Mouse (Mus musculus) midbrain, embryonic 15.5 days (tissue): ENCODE results near the gene Pvr. TPM values are rescaled to one million over a fixed set of nuclear protein-coding genes. Genes with fewer than 3 reads are reported as not detected.

Experiments used
- ATAC-seq: fragments of 200-750 bp; cut with Nextera tagmentation; replicated peaks from 2 replicates; pipeline ENCODE4 v1.8.0; 2017; ENCODE audit warnings: moderate TSS enrichment
- H3K27ac ChIP-seq: fragments of 300-500 bp; sonication (generic); 2 replicates; pipeline ENCODE4 v1.5.1; 2015; ENCODE audit warnings: mild to moderate bottlenecking, inconsistent platforms
- H3K27me3 ChIP-seq: fragments of 300-500 bp; sonication (generic); replicated peaks from 2 replicates; pipeline ENCODE4 v1.6.1; 2015; ENCODE audit warnings: inconsistent platforms
- H3K36me3 ChIP-seq: fragments of 300-500 bp; sonication (generic); replicated peaks from 2 replicates; pipeline ENCODE4 v1.6.1; 2015; ENCODE audit warnings: inconsistent platforms
- H3K4me1 ChIP-seq: fragments of 300-500 bp; sonication (generic); 2 replicates; pipeline ENCODE4 v1.6.1; 2015; ENCODE audit warnings: inconsistent platforms
- H3K4me2 ChIP-seq: fragments of 300-500 bp; sonication (generic); 2 replicates; pipeline ENCODE4 v1.6.1; 2015; ENCODE audit warnings: inconsistent platforms, mild to moderate bottlenecking, moderate library complexity
- H3K4me3 ChIP-seq: fragments of 300-500 bp; sonication (generic); 2 replicates; pipeline ENCODE4 v1.5.1; 2015; ENCODE audit warnings: mild to moderate bottlenecking, inconsistent platforms
- H3K9ac ChIP-seq: fragments of 300-500 bp; sonication (generic); 2 replicates; pipeline ENCODE4 v1.6.1; 2015; ENCODE audit warnings: mild to moderate bottlenecking, inconsistent platforms
- H3K9me3 ChIP-seq: fragments of 300-500 bp; sonication (generic); 2 replicates; pipeline ENCODE4 v1.6.1; 2016; ENCODE audit warnings: inconsistent platforms
- WGBS: fragments of 180-500 bp; shearing (Covaris S2); methylation state at CpG from one replicate; pipeline ENCODE4 v1.1.7; 2015; ENCODE audit warnings: mixed read lengths; 5-methylcytosine and 5-hydroxymethylcytosine counted together
- polyA plus RNA-seq: library from polyadenylated mRNA; unstranded; fragments of >200 nt; fragmentation: Nextera tagmentation; extraction: Ambion mirVana; gene quantifications from 2 replicates; pipeline ENCODE4 v1.2.1, GENCODE M21; 2015

The Pvr gene
- polyA plus RNA-seq, 1 experiment from 2014 or later, result 12.6 TPM

GRCm38 (mm10) chr7:19887849-19888248 is 33.1 kb downstream of the Pvr start, which contains the start of gene Ceacam19:
Ceacam19 (minus strand) TSS chr7:19887965.
- Histone ChIP-seq H3K4me2 (no peak within 1 kb of the TSS), H3K4me1 (no peaks in the 10 kb centered on the region), H3K36me3 (no peaks in the 10 kb centered on the region), H3K9ac (no peak within 1 kb of the TSS), H3K4me3 (no peak within 1 kb of the TSS), H3K9me3 (no peaks in the 10 kb centered on the region), H3K27ac (no peak within 1 kb of the TSS), H3K27me3 (no peaks in the 10 kb centered on the region)
- no peak for ATAC-seq
- 78% methylated on average over 7 of the region's 7 CpGs for WGBS

DNA sequence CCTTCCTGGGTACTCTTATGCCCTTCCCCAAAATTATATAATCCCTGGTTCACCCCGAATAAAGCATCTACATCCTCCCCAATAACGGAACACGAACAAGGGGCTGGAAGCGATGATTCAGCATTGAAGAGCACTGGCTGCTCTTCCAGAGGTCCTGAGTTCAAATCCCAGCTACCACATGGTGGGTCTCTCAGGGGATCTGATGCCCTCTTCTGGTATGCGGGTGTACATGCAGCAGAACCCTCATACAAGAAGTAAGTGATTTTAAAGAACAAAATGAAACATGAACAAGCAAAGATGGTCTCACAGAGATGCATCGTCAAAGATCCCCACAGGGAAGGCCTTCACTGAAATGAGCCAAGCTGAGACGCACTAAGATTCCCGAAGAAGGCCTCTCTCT is 40.2 kb downstream of the Pvr start:
- WGBS, result 79% methylated on average over 8 of the region's 8 CpGs
- no peak for ATAC-seq

DNA sequence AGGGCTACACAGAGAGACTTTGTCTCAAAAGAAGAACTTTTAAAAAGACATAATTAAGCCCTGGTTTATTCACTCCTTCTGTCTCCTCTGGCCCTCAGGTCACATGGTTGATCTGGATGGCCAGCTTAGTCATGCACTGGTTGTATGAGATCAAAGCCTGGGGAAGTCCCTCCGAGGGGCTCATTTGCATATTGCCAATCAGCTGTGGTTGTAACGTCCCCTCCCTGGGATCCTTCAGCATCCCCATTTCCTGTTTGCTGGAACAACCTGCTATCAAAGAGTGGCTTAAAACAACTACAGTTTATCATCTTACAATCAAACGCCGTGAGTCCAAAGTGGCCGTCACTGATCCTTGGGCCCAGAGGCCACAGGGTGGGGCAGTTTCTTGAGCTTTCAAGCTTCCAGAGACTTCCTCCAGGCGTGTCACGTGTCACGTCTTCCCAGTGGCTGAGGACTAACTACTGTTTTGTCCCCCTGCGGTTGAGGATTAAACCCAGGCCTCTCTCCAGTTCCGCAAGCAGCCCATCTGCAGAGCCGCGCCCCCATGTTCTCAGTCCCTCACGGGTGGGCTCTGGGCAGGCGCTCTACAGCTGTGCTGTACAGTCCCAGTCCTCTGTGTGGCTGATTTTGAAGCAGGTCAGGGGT is 44.1 kb downstream of the Pvr start:
- H3K27me3 ChIP-seq, result no peaks in the 10 kb centered on the region
- H3K4me1 ChIP-seq, result no peaks in the 10 kb centered on the region
- peak; percentile 50 for ATAC-seq
- no peaks in the 10 kb centered on the region for H3K9me3 ChIP-seq
- WGBS, result 51% methylated on average over 14 of the region's 14 CpGs
- no peak overlapping the region for H3K4me2 ChIP-seq
- H3K36me3 ChIP-seq, result no peaks in the 10 kb centered on the region
- H3K4me3 ChIP-seq, result no peak overlapping the region
- H3K27ac ChIP-seq, result no peak overlapping the region
- H3K9ac ChIP-seq, result no peak overlapping the region

More for the DNA sequence above, 40.2 kb downstream of the Pvr start:
- H3K9me3 ChIP-seq, result no peaks in the 10 kb centered on the region
- H3K4me1 ChIP-seq, result no peaks in the 10 kb centered on the region
- H3K27ac ChIP-seq, result no peak overlapping the region
- H3K9ac ChIP-seq, result no peak overlapping the region
- no peak overlapping the region for H3K4me3 ChIP-seq
- H3K27me3 ChIP-seq, result no peaks in the 10 kb centered on the region
- H3K4me2 ChIP-seq, result no peak overlapping the region
- no peaks in the 10 kb centered on the region for H3K36me3 ChIP-seq

GRCm38 (mm10) chr7:19875948-19876682 is 44.8 kb downstream of the Pvr start:
- H3K9me3 ChIP-seq, result no peaks in the 10 kb centered on the region
- WGBS, result 56% methylated on average over 13 of the region's 13 CpGs
- no peak overlapping the region for H3K4me3 ChIP-seq
- H3K4me2 ChIP-seq, result no peak overlapping the region
- H3K27ac ChIP-seq, result no peak overlapping the region
- H3K4me1 ChIP-seq, result no peaks in the 10 kb centered on the region
- H3K27me3 ChIP-seq, result no peaks in the 10 kb centered on the region
- H3K9ac ChIP-seq, result no peak overlapping the region
- no peaks in the 10 kb centered on the region for H3K36me3 ChIP-seq
- peak; percentile 64 for ATAC-seq

GRCm38 (mm10) chr7:19871943-19872601 is 48.9 kb downstream of the Pvr start:
- WGBS, result 47% methylated on average over 5 of the region's 5 CpGs

GRCm38 (mm10) chr7:19871137-19871621 is 49.8 kb downstream of the Pvr start:
- no peaks in the 10 kb centered on the region for H3K9me3 ChIP-seq
- no peak overlapping the region for H3K27ac ChIP-seq
- 72% methylated on average over 10 of the region's 10 CpGs for WGBS

More at GRCm38 (mm10) chr7:19871943-19872601, 48.9 kb downstream of the Pvr start:
- Histone ChIP-seq H3K9ac (no peak overlapping the region), H3K4me3 (no peak overlapping the region), H3K36me3 (no peaks in the 10 kb centered on the region), H3K27ac (no peak overlapping the region), H3K4me1 (no peaks in the 10 kb centered on the region), H3K9me3 (no peaks in the 10 kb centered on the region), H3K27me3 (no peaks in the 10 kb centered on the region), H3K4me2 (no peak overlapping the region)
- ATAC-seq, result no peak

GRCm38 (mm10) chr7:19867751-19868399 is 53.1 kb downstream of the Pvr start:
- H3K9me3 ChIP-seq, result no peaks in the 10 kb centered on the region
- H3K36me3 ChIP-seq, result no peaks in the 10 kb centered on the region
- no peaks in the 10 kb centered on the region for H3K4me1 ChIP-seq
- H3K4me3 ChIP-seq, result no peak overlapping the region
- H3K27me3 ChIP-seq, result no peaks in the 10 kb centered on the region
- H3K27ac ChIP-seq, result no peak overlapping the region
- ATAC-seq, result no peak
- WGBS, result 90% methylated on average over 16 of the region's 16 CpGs
- H3K9ac ChIP-seq, result no peak overlapping the region
- no peak overlapping the region for H3K4me2 ChIP-seq

More at GRCm38 (mm10) chr7:19871137-19871621, 49.8 kb downstream of the Pvr start:
- no peaks in the 10 kb centered on the region for H3K27me3 ChIP-seq
- H3K4me3 ChIP-seq, result no peak overlapping the region
- no peaks in the 10 kb centered on the region for H3K36me3 ChIP-seq
- H3K9ac ChIP-seq, result no peak overlapping the region
- no peak overlapping the region for H3K4me2 ChIP-seq
- H3K4me1 ChIP-seq, result no peaks in the 10 kb centered on the region
- ATAC-seq, result no peak

DNA sequence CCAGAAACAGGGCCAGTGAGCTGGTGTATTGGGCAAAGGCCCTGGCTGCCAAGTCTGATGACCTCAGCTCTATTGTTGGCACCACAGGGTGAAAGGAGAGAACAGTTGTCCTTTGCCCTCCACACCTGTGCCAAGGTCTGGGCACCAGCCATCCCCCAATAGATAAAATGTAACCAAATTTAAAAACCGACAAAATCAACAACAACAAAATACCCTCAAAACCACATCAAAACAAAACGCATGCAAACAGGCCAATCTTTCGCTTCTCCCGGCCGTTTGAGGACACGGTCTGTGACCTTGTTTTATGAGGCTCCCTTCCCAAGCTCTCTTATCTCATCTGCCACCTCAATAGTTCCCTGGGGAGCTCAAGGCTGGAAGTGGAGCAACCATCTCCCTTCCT is 54.5 kb downstream of the Pvr start:
- Histone ChIP-seq H3K4me1 (no peaks in the 10 kb centered on the region), H3K9me3 (no peaks in the 10 kb centered on the region), H3K4me2 (no peak overlapping the region), H3K4me3 (no peak overlapping the region), H3K27ac (no peak overlapping the region), H3K36me3 (no peaks in the 10 kb centered on the region), H3K9ac (no peak overlapping the region), H3K27me3 (no peaks in the 10 kb centered on the region)
- ATAC-seq, result no peak
- WGBS, result 91% methylated on average over 6 of the region's 6 CpGs

GRCm38 (mm10) chr7:19865246-19866036 is 55.5 kb downstream of the Pvr start:
- WGBS, result 81% methylated on average over 8 of the region's 8 CpGs
- no peaks in the 10 kb centered on the region for H3K36me3 ChIP-seq
- no peak for ATAC-seq
- no peaks in the 10 kb centered on the region for H3K27me3 ChIP-seq
- H3K9ac ChIP-seq, result no peak overlapping the region
- no peak overlapping the region for H3K4me3 ChIP-seq
- no peaks in the 10 kb centered on the region for H3K9me3 ChIP-seq
- H3K4me2 ChIP-seq, result no peak overlapping the region
- H3K4me1 ChIP-seq, result no peaks in the 10 kb centered on the region
- H3K27ac ChIP-seq, result no peak overlapping the region

GRCm38 (mm10) chr7:19864241-19864640 is 56.7 kb downstream of the Pvr start:
- Histone ChIP-seq H3K4me1 (no peaks in the 10 kb centered on the region), H3K36me3 (no peaks in the 10 kb centered on the region), H3K4me3 (no peak overlapping the region), H3K4me2 (no peak overlapping the region), H3K27ac (no peak overlapping the region), H3K27me3 (no peaks in the 10 kb centered on the region), H3K9me3 (no peaks in the 10 kb centered on the region), H3K9ac (no peak overlapping the region)
- 36% methylated on average over 2 of the region's 2 CpGs for WGBS
- no peak; the same call in 1 of the 2 replicates for ATAC-seq

DNA sequence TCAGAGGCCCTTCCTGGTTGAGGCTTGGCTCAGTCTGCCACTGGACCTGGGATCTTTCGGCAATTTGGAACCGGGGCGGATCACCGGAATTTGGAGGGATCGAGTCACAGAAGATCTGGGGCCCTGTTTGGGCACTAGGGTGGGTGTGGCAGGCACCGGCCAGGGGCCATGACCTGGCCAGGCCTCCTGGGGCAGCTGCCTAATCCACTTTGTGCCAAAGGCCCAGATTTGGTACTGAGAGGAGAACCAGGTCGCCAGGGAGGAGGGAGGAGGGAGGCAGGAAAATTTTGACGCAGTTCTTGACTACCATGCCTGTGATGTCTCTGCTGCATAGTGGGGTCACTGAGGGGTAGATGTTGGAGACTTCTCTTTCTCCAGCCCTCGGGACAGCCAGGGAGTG is 59.8 kb downstream of the Pvr start, which contains the start of gene Ceacam16:
Gene Ceacam16, minus strand, starts transcription at position 101 of the 400 bp plus-strand sequence.
- ATAC-seq, result no peak
- H3K9ac ChIP-seq, result no peak within 1 kb of the TSS
- no peak within 1 kb of the TSS for H3K27ac ChIP-seq
- no peaks in the 10 kb centered on the region for H3K36me3 ChIP-seq
- H3K9me3 ChIP-seq, result no peaks in the 10 kb centered on the region
- H3K4me1 ChIP-seq, result no peaks in the 10 kb centered on the region
- no peaks in the 10 kb centered on the region for H3K27me3 ChIP-seq
- no peak within 1 kb of the TSS for H3K4me3 ChIP-seq
- no peak within 1 kb of the TSS for H3K4me2 ChIP-seq
- 83% methylated on average over 9 of the region's 9 CpGs for WGBS
